Mouse (Mus musculus): ENCODE measurements around the gene Slc5a4a.

DNA sequence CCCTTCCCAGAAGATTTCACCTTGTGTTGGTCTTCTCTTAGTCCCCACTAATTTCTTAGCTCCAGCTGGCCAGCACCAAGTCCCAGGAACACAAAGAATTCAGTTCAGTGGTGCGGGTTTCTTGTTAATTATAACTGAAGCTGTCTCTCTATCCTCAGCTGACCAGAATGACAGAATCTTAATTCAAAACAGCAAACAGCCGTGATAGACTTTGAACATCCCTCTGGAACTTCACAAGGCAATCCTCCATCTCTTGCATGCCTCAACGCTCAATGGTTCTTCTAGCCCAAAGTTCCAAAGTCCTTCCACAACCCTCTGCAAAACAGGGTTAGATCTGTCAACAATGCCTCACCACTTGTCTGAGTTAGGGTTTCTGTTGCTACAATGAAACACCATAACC lies 54.2 kb downstream of the Slc5a4a start:
- TF ChIP-seq CTCF (IDR thresholded peaks at IDR 0.05; ENCODE audit: low read depth) (no peak), EP300 (IDR thresholded peaks at IDR 0.05; ENCODE audit: low read depth) (no peak)
